Mouse (Mus musculus) stomach, embryonic 14.5 days (tissue): ENCODE measurements around the gene Gstt2. TPM values are rescaled to one million over a fixed set of nuclear protein-coding genes. Genes with fewer than 3 reads are reported as not detected.

Source experiments
- ATAC-seq: fragments of 200-750 bp; cut with Nextera tagmentation; 2 replicates; pipeline ENCODE4 v1.8.0; 2017; ENCODE audit warnings: low read depth, moderate TSS enrichment; ENCODE audit not compliant: insufficient number of reproducible peaks, insufficient read depth, low FRiP score
- H3K27ac ChIP-seq: fragments of 300-500 bp; sonication (generic); 2 replicates; pipeline ENCODE4 v1.5.1; 2014; ENCODE audit warnings: mild to moderate bottlenecking, low read length, moderate library complexity, mixed read lengths
- H3K27me3 ChIP-seq: fragments of 300-500 bp; sonication (generic); 2 replicates; pipeline ENCODE4 v1.6.1; 2014; ENCODE audit warnings: low read length, control low read depth, mixed read lengths; ENCODE audit not compliant: control insufficient read depth, insufficient read depth
- H3K36me3 ChIP-seq: fragments of 300-500 bp; sonication (generic); 2 replicates; pipeline ENCODE4 v1.6.1; 2014; ENCODE audit warnings: mild to moderate bottlenecking, control low read depth, low read length, moderate library complexity, mixed read lengths; ENCODE audit not compliant: control insufficient read depth, insufficient read depth
- H3K4me1 ChIP-seq: fragments of 300-500 bp; sonication (generic); 2 replicates; pipeline ENCODE4 v1.6.1; 2014; ENCODE audit warnings: low read length, control low read depth, mixed read lengths; ENCODE audit not compliant: control insufficient read depth, insufficient read depth
- H3K4me2 ChIP-seq: fragments of 300-500 bp; sonication (generic); replicated peaks from 2 replicates; pipeline ENCODE4 v1.6.1; 2014; ENCODE audit warnings: low read depth, low read length, control low read depth
- H3K4me3 ChIP-seq: fragments of 300-500 bp; sonication (generic); 2 replicates; pipeline ENCODE4 v1.5.1; 2014; ENCODE audit warnings: low read depth, low read length, control low read depth
- H3K9ac ChIP-seq: fragments of 300-500 bp; sonication (generic); replicated peaks from 2 replicates; pipeline ENCODE4 v1.6.1; 2014; ENCODE audit warnings: low read depth, mild to moderate bottlenecking, control low read depth, low read length, moderate library complexity, mixed read lengths
- H3K9me3 ChIP-seq: fragments of 300-500 bp; sonication (generic); 2 replicates; pipeline ENCODE4 v1.6.1; 2016; ENCODE audit warnings: low read depth, low read length, control low read depth; ENCODE audit not compliant: control insufficient read depth
- WGBS: fragments of 180-500 bp; shearing (Covaris S2); extraction: QIAGEN DNeasy Blood & Tissue Kit; methylation state at CpG from one replicate; pipeline ENCODE4 v1.1.7; 2014; 5-methylcytosine and 5-hydroxymethylcytosine counted together
- polyA plus RNA-seq: library from polyadenylated mRNA; unstranded; fragments of >200 nt; fragmentation: Nextera tagmentation; extraction: Ambion mirVana; gene quantifications from 2 replicates; pipeline ENCODE4 v1.2.1, GENCODE M21; 2014

The Gstt2 gene
- polyA plus RNA-seq, 1 experiment from 2014 or later = 43.5 TPM

GRCm38 (mm10) chr10:75829529-75830274 lies 7.5 kb downstream of the Gstt2 start:
- Histone ChIP-seq H3K27me3 (no peaks in the 10 kb centered on the region), H3K9ac (no peak overlapping the region), H3K4me3 (no peak overlapping the region), H3K9me3 (no peaks in the 10 kb centered on the region), H3K4me2 (no peak overlapping the region), H3K36me3 (no peaks in the 10 kb centered on the region), H3K4me1 (peaks cover 9% of the 10 kb centered on the region), H3K27ac (no peak overlapping the region)
- WGBS = 72% methylated on average over 2 of the region's 2 CpGs
- no peak for ATAC-seq

- Histone ChIP-seq H3K4me3 (no peak overlapping the region), H3K27me3 (no peaks in the 10 kb centered on the region), H3K4me2 (no peak overlapping the region), H3K9ac (no peak overlapping the region), H3K27ac (no peak overlapping the region), H3K4me1 (peaks cover 8% of the 10 kb centered on the region; the same call in 1 of the 2 replicates), H3K36me3 (no peaks in the 10 kb centered on the region), H3K9me3 (no peaks in the 10 kb centered on the region)
- ATAC-seq = no peak
Observed at GRCm38 (mm10) chr10:75828500-75828931, 8.7 kb downstream of the Gstt2 start.

- Histone ChIP-seq H3K27ac (no peak overlapping the region), H3K4me2 (no peak overlapping the region), H3K9ac (no peak overlapping the region), H3K4me3 (no peak overlapping the region), H3K9me3 (no peaks in the 10 kb centered on the region), H3K4me1 (0 out of 2 replicates have a peak, but pooled peaks cover 5% of the 10 kb centered on the region), H3K36me3 (no peaks in the 10 kb centered on the region), H3K27me3 (no peaks in the 10 kb centered on the region)
- WGBS = 79% methylated on average over 4 of the region's 4 CpGs
- peak; percentile 49; the same call in 1 of the 2 replicates for ATAC-seq
Observed at GRCm38 (mm10) chr10:75827668-75828360, 9.4 kb downstream of the Gstt2 start.

DNA sequence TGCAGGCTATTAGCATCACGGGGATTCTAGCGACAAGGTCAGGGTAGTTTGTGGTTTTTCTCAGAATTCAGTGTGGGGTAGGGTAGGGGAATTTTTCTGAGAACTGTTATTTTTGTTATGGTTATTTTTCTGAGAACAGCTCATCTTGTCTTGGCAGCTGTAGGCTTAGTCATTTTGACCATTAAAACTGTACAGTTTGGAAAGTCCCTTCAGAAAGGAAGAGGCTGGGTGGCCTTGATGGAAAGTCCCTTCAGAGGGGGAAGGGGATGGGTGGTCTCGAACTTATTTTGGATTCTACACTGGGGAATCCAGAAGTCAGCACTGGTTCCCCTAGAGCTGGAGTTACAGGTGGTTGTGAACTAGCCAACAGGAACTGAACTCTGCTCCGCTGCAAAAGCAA lies 12.7 kb downstream of the Gstt2 start:
- Histone ChIP-seq H3K9ac (no peak overlapping the region), H3K4me3 (no peak overlapping the region), H3K36me3 (no peaks in the 10 kb centered on the region), H3K9me3 (no peaks in the 10 kb centered on the region), H3K4me2 (no peak overlapping the region), H3K27me3 (no peaks in the 10 kb centered on the region), H3K27ac (no peak overlapping the region), H3K4me1 (0 out of 2 replicates have a peak, but pooled peaks cover 5% of the 10 kb centered on the region)
- no peak for ATAC-seq
- WGBS = 83% methylated on average over 4 of the region's 4 CpGs

DNA sequence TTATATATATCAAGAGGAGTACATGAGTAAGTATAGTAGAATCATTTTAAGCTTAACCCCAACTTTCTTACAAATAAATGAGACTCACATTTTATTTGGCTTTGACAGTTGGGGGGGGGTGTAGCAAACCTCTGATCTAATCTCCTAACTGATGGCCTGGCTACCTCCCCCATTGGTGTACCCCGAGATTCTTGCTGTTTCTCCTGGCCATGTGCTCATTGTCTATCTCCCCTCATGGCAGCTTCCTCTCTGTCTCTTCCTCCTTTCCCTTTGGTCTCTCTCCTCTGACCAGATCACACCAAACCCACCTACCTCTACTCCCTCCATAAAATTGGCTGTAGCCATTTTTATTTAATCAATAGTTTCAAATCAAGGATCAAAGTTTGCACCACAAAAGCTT lies 13.4 kb downstream of the Gstt2 start:
- Histone ChIP-seq H3K4me1 (0 out of 2 replicates have a peak, but pooled peaks cover 5% of the 10 kb centered on the region), H3K36me3 (no peaks in the 10 kb centered on the region), H3K27ac (no peak overlapping the region), H3K4me2 (no peak overlapping the region), H3K27me3 (no peaks in the 10 kb centered on the region), H3K9me3 (no peaks in the 10 kb centered on the region), H3K4me3 (no peak overlapping the region), H3K9ac (no peak overlapping the region)
- no peak for ATAC-seq
- WGBS = 76% methylated on average over 1 of the region's 1 CpGs

GRCm38 (mm10) chr10:75822443-75822842 lies 14.8 kb downstream of the Gstt2 start, which contains the start of gene Gstt4:
Gene Gstt4, minus strand, starts transcription at chr10:75822543.
- Histone ChIP-seq H3K9ac (no peak within 1 kb of the TSS), H3K27ac (no peak within 1 kb of the TSS), H3K4me1 (0 out of 2 replicates have a peak, but pooled peaks cover 2% of the 10 kb centered on the region), H3K36me3 (no peaks in the 10 kb centered on the region), H3K9me3 (no peaks in the 10 kb centered on the region), H3K4me2 (no peak within 1 kb of the TSS), H3K4me3 (no peak within 1 kb of the TSS), H3K27me3 (no peaks in the 10 kb centered on the region)
- WGBS = 93% methylated on average over 2 of the region's 2 CpGs
- ATAC-seq = no peak

- Histone ChIP-seq H3K9ac (no peak overlapping the region), H3K36me3 (no peaks in the 10 kb centered on the region), H3K4me3 (no peak overlapping the region), H3K9me3 (no peaks in the 10 kb centered on the region), H3K27me3 (no peaks in the 10 kb centered on the region), H3K4me2 (no peak overlapping the region), H3K4me1 (no peaks in the 10 kb centered on the region), H3K27ac (no peak overlapping the region)
- no peak for ATAC-seq
- WGBS = 85% methylated on average over 5 of the region's 5 CpGs
Observed at GRCm38 (mm10) chr10:75819882-75820281, 17.3 kb downstream of the Gstt2 start.

- H3K9me3 ChIP-seq = no peaks in the 10 kb centered on the region
- H3K36me3 ChIP-seq = no peaks in the 10 kb centered on the region
- no peaks in the 10 kb centered on the region for H3K4me1 ChIP-seq
- H3K4me3 ChIP-seq = no peak overlapping the region
- no peak for ATAC-seq
- H3K27me3 ChIP-seq = no peaks in the 10 kb centered on the region
- no peak overlapping the region for H3K4me2 ChIP-seq
- no peak overlapping the region for H3K27ac ChIP-seq
- 52% methylated on average over 10 of the region's 10 CpGs for WGBS
- H3K9ac ChIP-seq = no peak overlapping the region
Observed at GRCm38 (mm10) chr10:75818641-75819040, 18.6 kb downstream of the Gstt2 start.
